Mouse (Mus musculus): Measurements from ENCODE around the gene Nrp2.

The Nrp2 gene

DNA sequence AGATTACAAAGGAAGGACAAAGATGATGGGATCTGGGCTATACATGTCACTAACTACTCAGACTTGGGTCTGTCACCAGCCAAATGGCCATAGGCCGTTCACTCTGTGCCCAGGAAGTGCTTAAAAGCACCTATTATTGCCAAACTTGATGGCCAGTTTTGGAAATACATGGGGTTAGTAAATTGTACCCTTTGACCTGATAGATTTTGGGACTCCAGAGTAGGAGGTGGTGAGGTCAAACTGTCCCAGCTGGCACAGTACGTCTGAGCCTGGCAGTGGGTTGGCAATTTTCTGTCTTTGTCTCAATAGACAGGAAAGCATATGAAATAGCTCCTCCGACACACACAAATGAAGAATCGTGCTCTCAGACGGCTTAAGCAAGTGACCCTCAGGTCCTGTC lies 20.8 kb downstream of the Nrp2 start:
- no peak for DNase-seq (ENCODE audit: low spot score)

- no peak for DNase-seq (ENCODE audit: low spot score)
These were observed 21.5 kb downstream of the Nrp2 start for GRCm38 (mm10) chr1:62724461-62725021.

- DNase-seq (ENCODE audit: low spot score): no peak
These were observed 22.1 kb downstream of the Nrp2 start for GRCm38 (mm10) chr1:62725032-62725678.

DNA sequence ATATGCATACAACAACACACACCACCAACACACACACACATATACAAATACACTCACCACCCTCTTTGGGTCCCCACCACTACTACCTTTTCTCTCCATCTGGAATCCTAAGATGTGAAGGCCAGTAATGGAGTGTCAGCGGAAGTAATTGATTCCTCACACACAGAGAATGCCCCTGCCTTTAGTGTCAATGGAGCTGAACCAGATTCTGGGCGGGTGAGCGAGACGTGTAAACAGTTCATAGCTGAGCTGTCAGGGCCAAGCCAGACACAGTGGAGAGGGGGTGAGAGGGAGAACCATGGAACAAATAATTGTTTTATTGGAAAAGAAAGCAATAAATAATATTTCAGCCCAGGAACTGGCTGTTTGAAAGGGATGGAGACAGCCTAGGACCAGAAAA lies 24.1 kb downstream of the Nrp2 start:
- no peak for DNase-seq (ENCODE audit: low spot score)

DNA sequence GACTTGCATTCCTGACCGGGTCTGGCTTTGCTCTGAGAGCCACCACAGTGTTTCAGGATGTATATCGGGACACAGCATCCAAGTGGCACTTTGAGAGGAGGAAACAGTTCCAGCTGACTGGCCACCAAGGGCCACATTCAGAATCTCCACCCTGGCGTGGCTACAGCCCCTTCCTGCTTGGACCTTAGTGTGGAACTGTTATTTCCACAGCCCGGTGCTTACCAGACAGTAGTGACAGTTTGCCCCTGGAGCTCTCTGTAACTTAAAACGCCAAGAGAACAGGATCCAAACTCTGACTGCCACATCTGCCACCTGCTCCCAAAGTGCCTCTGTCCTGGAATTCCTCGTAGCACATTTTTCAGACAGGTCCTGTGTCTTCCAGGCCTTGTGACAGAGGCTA lies 25.3 kb downstream of the Nrp2 start:
- DNase-seq (ENCODE audit: low spot score): no peak

DNA sequence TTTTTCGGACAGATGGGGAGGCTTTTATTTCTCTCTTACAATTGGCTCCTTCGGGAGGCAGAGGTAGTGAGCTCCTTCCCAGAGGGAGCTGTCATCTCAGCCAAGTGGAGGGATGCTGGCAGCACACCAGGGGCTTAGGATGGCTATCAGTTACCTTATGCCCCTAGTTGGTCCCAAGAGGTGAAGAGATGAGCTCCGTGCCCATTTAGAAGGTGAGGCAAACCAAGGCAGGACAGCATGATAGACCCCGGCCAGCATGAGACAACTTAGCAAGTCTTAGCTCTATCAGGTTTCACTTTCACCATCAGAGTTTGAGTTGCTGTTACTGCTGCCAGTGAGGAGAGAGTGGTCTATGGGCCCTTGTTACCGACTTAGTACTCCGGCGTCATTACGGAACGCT lies 25.8 kb downstream of the Nrp2 start:
- no peak for DNase-seq (ENCODE audit: low spot score)

GRCm38 (mm10) chr1:62729345-62730150 lies 26.5 kb downstream of the Nrp2 start:
- no peak for DNase-seq (ENCODE audit: low spot score)

DNA sequence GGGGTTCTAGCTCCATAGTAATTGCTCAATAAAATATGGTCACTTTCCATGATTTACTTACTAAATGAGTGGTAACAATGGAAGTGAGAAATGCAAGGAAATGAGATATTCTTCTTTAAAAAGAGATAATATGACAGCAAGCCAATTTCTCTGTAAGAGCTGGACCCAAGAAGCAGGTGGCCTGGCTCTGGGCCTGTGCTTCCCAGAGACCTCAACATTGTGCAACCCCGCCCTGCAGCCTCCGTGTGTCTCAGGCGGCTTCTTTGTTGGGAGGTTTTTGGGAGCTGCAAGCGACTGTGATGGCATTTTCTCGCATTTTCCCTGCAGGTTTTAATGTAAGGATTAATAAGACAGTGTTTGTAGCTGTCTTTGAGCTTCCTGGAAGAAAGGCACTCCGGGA lies 29.0 kb downstream of the Nrp2 start:
- DNase-seq (ENCODE audit: low spot score): no peak

GRCm38 (mm10) chr1:62734420-62734931 lies 31.4 kb downstream of the Nrp2 start:
- no peak for DNase-seq (ENCODE audit: low spot score)

- DNase-seq (ENCODE audit: low spot score): no peak
These were observed 31.9 kb downstream of the Nrp2 start for GRCm38 (mm10) chr1:62734980-62735379.

GRCm38 (mm10) chr1:62735835-62736234 lies 32.8 kb downstream of the Nrp2 start:
- no peak for DNase-seq (ENCODE audit: low spot score)

- DNase-seq (ENCODE audit: low spot score): no peak
These were observed 33.4 kb downstream of the Nrp2 start for GRCm38 (mm10) chr1:62736455-62737012.

- DNase-seq (ENCODE audit: low spot score): no peak
These were observed 35.1 kb downstream of the Nrp2 start for GRCm38 (mm10) chr1:62738165-62738564.

DNA sequence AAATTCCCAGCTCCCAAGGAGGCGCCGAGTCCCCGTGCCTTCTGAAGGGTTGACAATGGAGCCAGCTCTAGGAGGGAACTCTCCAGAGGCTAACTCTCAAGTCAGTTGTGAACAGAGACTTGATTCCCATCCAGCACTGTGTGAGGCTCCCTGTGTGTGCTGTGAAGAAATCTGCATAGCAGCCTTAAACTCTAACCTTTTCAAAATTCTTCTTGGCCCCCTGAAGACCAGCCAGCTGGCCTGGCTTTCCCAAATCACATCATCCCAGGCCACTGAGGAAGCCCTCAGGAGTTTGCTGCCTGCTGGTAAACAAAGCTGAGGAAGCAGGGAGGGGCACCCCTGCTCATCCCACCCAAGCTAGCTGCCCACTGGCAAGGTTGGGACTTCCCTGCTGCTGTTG lies 39.0 kb downstream of the Nrp2 start:
- DNase-seq (ENCODE audit: low spot score): no peak

DNA sequence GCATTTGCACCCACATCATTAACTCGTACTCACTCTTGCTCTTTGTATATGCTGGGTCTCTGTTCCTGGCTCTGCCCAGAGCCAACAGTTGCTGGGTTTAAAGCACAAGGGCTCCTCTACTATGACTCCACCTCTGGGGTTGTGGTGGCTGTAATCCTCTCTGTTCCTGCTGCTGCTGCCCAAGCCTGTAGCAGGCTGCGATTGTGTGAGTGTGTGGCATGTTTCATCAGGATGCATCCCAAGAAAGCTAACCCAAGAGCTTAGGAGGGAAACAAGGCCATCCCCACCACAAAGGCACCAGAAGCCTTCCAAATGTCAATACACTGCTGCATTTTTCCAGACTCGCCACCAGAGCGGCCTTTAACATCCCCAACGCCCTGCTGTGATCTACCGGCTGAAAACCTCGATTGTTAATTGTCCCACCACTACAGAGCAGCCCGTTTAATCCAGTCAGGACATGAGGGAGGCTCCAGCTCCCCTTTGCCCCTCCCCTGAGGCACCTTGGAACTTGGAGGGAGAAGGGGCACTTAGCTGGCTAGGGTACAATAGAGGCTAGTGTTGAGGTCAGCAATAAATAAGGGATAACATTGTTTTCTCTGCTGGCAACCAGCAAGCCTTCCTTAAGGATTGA lies 40.1 kb downstream of the Nrp2 start:
- no peak for DNase-seq (ENCODE audit: low spot score)

GRCm38 (mm10) chr1:62745889-62746288 lies 42.8 kb downstream of the Nrp2 start:
- no peak for DNase-seq (ENCODE audit: low spot score)

GRCm38 (mm10) chr1:62747421-62748111 lies 44.5 kb downstream of the Nrp2 start:
- no peak for DNase-seq (ENCODE audit: low spot score)

GRCm38 (mm10) chr1:62748361-62748760 lies 45.3 kb downstream of the Nrp2 start:
- peak; percentile 17 for DNase-seq (ENCODE audit: low spot score)

GRCm38 (mm10) chr1:62749716-62750115 lies 46.6 kb downstream of the Nrp2 start:
- DNase-seq (ENCODE audit: low spot score): no peak

DNA sequence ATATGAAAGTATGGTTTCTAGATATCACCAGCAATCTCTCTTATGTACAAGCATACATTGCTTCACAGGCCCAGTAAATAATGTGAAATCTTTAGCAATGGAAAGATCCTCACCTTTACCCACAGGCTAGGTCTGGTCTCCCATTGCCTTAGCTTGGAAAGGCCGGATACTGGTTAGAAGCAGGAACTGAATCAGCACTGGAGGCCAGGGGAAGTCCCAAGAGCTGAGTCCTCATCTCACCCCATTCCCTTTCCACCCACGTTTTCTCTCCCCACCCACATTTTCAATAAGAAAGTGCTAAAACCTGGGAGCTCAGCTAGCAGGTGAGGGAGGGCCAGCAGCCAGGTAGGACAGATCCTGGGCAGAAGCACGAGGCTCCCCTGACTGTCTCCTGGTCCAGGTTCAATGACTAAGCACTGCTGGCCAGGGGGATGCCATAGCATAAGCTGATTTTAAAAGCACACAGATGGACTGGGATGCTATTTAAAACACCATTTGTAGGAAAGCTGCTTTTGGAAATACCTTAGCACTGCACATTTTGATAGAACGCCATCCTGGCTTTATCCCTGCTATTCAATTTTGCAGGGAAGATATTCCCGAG lies 47.4 kb downstream of the Nrp2 start:
- no peak for DNase-seq (ENCODE audit: low spot score)
